Mouse (Mus musculus) heart, adult 11 months (tissue): Measurements from ENCODE around the gene Ptpre.
A peak's percentile ranks its signal among the peaks of the same experiment; 100 is the strongest.
"Not testable (repeated sequence)": the region's sequence is repeated elsewhere in the genome, so short reads cannot be mapped to it uniquely, and the experiment has no call there.

Experiments
- DNase-seq: peaks from one replicate; pipeline ENCODE4 v3.0.0; 2022

Ptpre gene

DNA sequence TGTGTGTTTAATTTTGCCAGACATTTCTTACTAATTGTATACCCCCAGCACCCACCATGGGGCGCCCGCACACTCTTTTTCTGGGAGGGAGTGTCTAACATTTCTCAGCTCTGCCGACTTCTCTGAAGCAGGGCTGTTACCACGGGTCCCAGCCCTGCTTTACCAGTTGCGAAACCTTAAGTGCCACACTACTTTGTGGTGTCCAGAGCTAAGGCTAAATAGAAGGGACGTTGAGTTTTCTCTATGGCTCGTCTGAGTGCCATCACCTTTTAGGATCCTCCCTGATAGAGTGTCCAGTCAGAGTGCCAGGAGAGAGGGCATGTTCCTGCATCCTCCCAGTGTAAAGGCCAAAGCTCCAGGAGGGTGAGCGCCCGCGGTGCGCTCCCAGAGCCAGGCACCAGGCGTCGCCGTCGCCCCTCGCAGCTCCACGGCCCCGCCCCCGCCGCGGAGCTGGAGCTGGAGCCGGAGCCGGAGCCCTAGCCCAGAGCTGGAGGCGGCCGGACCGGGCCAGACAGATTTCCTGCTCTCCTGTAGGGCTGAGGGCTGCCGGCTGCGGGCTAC is at the start of gene Ptpre:
Gene Ptpre, plus strand, starts transcription at position 141 of the 561 bp plus-strand sequence.
- peak; percentile 99 for DNase-seq

DNA sequence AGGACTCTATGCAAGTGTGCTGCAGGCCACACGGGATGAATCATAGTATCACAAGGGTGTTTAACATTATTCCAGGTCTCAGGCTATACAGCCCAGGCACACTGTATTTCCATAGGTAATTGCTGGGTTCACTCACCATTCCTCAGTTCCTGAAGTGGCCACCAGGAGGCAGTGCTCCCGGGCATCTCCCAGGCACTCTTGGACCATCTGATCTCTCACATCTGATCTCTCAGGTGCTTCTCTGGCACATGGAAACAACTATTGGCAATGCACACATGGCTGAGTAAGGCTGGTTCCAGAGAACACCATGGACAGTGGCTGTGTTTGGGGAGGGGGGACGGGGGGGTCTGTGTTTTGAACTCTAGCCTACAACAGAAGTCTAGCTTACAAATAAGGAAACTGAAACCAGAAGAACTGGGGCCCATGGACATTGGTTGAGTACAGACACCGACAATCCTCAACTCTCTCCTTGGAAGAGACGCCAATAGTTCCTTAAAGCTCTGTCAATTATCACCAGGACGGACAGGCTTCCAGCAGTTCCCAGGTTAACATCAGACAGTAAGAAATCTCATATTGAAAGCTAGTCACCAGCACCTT is 49.0 kb upstream of the Ptpre start:
- DNase-seq: peak; percentile 59

DNA sequence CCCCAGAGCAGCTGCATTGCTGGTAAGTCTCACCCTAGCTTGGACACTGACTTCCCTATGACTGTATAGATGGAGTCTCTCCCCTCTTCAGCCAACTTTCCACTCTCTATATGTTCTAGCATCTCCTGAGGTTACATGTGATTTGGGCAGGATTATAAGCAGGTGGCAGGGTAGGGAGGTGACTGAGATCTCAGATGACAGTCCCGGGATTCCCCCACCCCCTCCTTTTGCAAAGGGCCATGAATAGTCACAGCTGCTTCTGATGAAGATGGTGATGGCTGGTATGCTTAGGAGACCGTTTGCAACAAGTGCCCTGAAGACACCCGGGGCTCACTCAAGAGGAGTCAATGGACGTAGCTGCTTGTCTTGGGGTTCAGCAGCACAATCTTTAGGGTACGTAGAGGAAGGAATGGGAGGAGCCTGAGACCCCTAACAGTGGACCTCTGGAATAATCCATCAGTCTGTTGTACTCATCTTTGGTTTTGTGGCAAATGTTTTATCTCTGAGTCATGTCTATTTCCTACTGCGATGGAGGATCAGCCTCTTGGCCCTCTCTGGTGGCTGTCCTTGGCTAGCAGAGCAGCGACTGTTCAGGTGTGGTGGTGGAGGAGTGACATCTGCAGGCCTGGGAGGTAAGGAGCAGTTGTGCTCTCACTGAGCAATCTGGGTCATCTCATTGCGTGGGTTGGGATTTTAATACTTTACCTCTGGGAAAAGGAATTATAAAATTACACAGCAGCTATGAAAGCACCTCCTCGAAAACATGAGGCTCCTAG is 47.4 kb upstream of the Ptpre start:
- peak; percentile 55 for DNase-seq

DNA sequence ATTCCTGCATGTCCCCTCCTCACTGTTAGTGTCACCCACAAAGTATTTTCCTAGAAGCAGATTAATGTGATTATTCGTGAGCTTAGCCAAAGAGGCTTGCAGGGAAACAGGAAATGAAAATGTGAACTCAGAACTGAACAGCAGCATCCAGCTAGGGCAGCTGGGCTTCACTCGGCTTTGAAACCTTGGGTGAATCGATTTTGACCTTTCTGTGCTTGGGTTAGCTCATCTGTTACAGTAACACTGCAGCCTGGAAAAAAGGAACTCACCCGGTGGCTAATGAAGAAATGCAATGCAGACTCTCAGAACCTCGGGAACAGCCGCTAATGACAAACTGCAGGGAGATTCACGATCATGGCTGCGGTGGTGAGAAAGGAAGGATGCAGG is 46.8 kb upstream of the Ptpre start:
- peak; percentile 85 for DNase-seq

DNA sequence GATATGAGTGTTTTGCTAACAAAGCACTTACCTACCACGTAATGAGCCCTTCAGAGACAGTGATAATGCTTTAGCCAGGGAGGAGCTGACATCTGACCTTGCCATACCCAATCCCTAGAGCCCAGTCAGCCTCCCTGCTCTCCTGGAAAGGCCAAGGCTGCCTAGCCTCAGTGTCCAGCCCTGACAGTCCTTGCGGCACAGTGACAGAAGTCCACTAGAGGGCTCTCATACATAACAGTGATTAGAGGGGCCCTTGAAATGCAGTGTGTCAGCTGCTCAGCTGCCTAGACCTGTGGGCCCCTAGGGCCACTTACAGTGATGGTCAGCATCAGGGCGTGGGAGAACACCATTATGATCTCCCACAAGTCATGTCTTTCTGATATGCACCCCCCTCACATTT is 42.0 kb upstream of the Ptpre start:
- peak; percentile 52 for DNase-seq

DNA sequence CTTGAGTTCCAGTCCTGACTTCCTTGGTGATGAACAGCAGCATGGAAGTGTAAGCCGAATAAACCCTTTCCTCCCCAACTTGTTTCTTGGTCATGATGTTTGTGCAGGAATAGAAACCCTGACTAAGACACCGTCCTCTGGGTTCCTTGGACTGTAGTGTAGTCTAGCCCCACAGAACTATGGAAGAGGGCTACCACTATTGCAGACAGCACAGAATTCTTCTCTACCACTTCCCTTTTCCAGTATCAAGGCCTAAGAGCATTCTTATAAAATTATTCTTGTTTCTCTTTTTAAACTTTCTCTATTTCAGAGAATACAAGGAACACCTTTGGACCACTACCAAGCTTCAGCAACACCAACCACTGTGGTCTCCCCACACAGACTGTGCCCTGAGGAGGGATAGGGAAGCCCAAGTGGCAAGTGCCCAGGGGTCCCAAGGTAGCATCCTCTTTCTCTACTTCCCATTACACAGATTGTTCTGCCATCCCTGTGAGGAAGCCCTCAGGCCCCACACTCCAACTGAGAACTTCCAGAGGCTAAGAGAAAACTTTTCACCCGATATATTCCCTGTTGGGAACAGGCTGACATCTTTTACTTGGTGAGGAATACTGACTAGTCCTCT is 38.6 kb upstream of the Ptpre start:
- no peak for DNase-seq

DNA sequence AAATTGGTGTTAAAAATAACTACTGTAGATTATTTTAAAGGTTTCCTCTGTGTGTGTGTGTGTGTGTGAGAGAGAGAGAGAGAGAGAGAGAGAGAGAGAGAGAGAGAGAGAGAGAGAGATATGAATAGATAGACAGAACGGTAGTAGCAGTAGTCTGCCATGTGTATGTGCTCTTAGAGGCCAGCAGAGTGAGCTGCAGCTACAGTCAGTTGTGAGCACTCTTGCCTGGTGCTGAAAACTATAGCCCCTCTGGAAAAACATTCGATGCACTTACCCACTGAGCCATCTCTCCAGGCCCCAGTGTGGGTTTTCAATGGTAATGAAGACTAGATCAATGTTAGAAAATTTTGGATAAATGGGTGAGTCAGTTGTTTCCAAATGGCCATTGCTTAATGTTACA is 37.9 kb upstream of the Ptpre start:
- peak; percentile 68 for DNase-seq

DNA sequence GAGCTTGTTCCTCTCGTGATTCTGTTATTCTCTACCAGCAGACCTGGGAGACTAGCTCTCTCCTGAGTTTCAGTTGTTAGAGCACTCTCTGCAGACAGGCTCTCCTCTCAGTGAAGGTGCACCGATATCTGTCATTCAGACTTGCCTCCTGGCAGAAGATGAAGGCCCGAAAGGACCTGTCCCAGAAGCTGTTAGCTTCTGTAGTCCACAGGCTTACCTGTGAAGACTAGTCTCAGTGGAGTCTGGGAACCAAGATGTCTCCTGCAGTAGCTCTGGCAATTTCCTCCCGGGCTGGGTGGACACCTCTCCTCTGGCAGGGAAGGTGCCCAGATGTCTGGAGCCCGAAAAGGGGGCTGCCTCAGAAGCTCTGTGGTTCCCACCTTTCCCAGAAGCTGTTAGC is 30.8 kb upstream of the Ptpre start:
- not testable (repeated sequence) for DNase-seq

DNA sequence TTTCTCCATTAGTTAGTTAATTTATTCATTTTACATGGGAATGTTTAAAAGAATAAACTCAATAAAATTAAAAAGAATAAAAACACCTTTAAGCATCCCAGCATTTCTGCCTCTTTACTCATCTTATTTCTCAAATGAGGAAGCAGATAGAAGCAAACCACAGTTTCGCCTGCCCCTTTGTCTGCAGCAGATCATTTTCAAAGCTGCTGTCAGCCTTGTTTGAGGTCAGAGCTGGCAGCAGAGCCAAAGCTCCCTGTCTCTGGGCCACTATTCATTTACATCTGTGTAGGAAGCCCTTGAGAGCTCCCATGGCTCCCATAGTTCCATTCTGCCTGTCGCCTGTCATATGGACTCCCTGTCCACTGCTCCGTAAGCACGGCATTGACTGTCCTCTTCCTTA is 28.7 kb upstream of the Ptpre start:
- no peak for DNase-seq

DNA sequence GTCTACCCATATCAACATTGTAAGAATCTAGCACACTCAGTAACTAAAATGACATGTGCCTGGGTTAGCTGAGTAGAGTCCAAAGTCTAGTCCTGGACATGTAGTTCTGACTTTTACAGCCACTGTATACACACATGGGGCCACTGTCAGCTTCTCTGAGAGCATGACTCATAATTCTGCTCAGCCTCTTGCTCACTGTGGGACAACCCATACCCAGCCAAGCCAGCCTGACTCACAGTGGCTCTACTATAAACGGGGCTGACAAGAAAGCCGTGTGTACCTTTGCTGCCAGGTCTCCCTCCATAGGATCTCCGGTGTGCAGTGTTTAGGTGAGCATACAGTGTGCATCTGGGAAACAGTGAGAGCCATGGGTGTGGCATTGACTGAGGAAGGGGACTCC is 28.0 kb upstream of the Ptpre start:
- DNase-seq: no peak

DNA sequence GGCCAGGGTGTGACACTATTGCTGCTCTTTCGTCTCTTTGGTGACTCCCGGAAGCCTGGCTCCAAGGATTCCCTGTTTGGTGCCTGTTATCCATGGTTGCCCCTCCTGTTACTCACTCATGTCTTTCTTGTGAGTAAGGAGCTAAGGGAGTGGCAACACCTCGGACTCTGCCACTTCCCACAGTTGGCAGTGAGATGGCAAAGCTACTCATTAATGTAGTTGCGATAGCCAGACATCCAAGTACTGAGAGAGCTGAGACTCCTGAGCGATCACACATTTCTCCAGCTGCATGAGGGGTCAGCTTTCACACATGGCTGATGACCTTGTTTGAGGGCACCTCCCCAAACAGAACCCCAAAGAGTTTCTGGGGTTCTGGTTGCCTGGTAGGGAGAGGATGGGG is 26.9 kb upstream of the Ptpre start:
- no peak for DNase-seq

DNA sequence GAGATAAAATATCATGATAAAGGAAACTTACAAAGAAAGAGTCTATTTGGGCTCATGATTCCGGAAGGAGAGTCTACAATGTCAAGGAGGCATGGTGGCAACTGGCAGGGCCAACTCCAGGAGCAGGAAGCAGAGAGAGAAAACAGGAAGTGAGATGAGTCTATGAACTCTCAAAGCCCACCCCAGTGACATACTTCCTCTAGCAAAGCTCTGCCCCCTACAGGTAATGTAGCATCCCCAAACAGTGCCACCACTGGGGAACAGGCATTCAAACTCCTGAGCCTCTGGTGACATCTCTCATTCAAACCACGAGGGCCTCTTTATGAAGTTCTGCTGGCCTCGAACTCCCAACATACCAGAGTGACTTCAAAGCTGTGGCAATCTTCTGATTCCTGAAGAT is 25.6 kb upstream of the Ptpre start:
- DNase-seq: no peak

DNA sequence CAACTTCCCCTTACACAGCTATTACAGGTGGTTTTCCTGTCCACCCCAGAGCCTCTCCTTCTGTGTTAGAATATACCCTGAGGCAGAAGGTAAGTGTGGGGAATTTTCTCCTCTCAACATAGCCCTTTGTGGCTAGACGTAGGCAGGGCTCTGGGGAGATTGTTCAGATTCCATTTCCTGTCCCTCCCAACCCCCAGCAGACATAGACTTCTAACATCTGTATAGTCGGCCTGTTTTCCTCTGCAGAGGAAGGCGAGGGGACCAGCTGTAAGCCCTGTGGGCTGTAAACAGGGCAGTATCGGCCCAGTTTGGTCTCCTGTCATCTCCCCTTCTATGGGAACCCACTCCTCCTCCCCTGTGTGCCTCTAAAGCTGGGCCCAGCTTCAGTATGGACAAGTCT is 20.1 kb upstream of the Ptpre start:
- peak; percentile 64 for DNase-seq

DNA sequence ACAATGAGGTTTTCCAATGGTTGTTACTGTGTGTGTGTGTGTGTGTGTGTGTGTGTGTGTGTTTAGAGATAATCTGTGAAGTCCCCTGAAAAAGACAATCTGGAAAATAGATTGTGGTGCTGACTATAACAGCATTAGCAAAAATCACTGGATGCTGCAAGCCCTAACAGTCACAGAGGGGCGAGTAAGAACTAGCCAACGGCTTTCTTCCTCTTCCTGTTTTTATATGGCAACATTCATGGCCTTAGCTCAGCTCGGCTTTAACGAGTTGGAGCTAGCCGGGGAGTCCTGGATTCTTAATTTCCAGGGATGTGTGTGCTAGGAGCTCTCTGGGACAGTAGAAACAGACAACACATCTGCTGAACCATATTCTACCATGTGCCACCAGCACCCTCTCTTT is 17.0 kb upstream of the Ptpre start:
- no peak for DNase-seq

DNA sequence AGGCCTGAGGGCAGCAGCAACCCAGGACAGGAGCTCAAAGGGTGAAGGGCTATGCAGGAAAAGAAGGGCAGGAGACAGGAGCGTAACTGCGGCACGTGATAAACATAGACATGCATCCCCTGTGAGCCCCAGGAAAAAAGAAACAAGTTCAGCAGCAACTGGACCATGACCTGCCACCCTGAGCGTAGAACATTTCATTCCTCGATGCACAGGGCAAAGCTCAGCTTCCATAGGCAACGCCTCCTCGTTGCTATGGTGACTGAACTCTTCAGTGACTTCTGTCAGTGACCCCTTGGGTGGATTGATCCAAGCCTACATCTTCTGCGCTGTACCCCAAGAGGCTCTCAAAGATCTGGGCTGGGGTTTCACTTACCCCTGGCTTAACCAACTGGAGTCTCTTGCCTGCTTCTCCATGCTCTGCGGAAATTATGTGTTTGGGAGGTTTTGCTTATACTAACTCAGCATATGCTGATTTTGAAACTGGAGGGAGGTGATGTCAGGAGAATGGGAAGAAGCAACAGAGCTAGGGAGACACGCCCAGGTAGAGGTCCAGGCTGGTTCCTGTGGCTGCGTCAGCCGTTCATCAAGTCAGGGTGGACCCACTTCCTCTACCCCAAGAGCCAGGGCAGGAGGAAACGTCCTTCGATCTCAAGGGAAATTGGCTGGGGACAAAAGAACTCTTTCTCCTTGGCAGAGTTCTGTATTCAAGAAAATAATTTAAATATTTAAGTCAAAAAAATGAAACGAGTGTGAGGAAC is 15.3 kb upstream of the Ptpre start:
- DNase-seq: peak; percentile 89

DNA sequence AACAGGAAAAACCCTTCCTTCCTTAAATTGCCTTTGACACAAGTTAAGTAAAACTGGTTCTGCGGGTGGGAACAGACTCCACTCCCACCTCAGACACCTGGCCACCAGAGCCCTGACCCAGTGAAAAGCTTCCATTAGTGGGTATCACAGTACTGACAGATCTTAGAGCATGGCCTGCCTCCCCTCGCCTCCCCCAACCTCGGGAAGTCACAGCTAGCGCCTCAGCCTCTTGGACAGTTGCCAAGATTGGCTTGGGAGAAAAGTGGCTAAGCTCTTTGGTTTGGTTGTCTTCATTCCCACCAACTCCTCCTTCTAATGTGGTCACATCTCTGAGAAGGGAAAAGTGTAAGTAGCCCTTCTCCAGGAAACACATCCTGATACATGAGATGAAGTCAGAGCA is 13.3 kb upstream of the Ptpre start:
- peak; percentile 84 for DNase-seq

DNA sequence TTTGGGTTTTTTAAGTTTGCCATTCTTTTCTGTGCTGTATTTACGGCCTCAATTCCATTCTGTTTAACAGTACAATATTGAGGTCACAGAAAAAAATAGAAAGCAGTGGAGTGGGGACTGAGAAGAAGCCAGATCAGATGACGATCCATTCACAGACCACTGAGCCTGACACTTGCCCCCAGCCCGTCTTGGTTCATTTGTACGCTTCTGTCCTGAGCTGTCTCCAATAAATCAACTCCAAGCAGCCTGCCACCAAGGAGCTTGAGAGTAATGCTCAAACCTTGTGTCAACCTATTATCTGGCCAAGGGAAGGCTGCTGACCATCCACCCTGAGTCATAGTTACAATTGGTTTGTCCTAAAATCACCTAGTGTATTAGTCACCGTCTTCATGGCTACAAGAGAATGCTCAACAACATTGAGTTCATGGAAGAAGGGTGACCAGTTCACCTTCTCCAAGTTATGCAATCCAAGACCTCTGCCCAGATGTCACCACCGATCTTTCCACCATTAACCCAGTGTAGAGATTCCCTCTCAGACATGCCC is 12.8 kb upstream of the Ptpre start:
- peak; percentile 40 for DNase-seq

DNA sequence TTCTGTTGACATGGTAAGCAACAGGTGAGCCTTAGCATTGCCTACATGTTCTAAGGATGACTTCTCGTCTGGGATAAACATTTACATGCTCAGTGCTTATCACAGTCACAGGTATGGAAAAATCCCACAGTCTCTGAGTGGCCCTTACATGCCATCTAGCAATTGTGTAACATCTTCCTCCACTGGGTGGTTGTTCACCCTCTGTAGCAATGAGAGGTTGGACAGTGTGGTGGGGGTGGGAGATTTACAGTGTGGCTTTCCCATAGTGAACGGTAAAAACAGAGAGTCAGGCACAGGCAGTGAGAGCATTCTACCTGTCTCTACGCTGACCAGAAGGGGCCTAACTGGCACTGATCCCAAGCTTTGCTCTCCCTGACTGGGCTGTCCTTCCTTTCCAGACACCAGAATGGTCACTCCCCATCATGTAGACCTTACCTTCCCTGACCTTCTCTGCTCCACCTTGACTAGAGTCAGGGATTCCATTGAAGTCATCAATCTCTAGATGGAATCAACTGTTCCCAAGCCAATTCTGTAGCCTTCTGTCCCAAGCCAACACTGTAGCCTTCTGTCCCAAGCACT is 10.6 kb upstream of the Ptpre start:
- DNase-seq: peak; percentile 79

DNA sequence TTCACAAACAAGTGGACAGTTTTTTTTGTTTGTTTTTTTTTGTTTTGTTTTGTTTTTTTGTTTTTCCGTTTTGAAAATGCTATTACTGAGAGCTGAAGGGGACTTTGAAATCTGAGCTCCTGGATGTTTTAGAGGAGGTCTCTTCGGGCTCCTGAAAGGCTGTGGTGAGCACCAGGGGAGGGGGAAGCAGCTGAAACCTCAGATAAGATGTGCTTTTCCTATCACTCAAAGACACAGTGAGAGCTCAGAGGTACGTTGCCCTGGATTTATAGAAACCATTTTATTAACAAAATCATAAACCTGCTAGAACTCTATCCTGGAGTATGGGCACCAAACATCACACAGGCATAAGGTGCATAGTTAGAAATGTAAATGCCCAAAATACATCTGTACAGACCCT is 10.1 kb upstream of the Ptpre start:
- DNase-seq: no peak

DNA sequence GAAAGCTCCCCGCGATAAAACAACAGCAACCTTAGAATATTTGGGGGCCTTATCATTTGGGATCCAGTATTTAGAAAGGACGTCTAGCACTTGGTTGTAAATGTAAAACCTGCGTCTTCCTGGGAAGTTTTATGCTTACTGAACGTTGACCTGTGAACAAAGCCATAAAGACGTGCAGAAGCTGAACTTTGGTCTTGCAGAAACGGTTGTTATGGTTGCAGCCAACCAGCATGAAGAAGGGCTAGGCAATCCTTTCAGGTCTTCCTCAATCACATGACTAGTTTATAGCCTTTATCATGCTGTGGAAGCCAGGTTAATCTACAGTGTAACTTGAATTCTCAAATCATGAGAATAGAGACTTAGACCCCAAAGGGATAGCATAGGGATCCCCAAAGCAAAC is 8.8 kb upstream of the Ptpre start, which contains the start of gene Clrn3:
Gene Clrn3, minus strand, starts transcription at position 140 of the 400 bp plus-strand sequence.
- DNase-seq: no peak

DNA sequence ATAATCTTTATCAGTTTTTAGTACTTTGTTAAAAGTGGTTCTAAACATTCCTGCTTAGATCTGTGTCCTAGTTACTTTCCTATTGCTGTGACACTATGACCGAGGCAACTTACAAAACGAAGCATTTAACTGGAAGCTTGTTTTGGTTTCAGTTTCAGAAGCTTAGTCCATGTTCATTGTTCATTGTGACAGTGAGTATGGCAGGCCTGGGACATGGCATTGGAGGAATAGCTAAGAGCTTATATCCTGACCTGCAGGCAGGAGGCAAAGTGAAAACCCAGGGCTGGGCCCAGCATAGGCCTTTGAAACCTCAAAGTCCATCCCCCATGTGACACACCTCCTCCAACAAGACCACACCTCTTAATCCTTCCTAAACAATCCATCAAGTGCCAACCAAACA is 8.2 kb upstream of the Ptpre start:
- peak; percentile 46 for DNase-seq

DNA sequence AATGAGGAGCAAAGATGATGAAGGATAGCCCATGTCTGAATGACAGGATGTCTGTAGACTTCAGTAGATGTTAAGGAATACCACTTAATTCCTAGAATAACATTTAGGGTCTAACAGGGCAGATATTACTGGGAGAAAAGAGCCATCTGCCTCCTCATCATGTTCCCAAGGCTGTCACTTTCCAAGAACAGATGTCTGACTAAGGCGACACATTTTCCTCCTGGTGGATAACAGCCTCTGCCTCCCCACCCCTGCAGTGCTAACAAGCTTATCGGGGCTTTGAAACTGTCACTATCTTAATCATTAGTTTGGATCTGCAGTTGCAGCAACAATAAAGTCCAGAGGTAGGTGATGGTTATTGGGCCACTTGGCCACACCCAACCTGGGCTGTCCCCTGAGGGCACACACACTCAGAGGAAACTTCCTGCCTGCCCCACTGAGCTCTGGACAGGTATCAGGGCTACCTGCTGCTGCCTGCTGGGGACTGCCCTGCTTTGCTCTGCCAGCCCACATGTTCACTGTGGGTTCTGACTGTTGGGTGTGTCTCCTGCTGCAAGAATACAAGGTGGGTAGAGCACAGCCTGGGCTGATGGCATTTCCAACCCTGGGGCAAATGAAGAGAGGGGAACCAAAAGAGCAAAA is 2.6 kb upstream of the Ptpre start:
- DNase-seq: no peak
